Mouse (Mus musculus) heart, embryonic 12.5 days (tissue): ENCODE results near the gene Krtdap. TPM values are rescaled to one million over a fixed set of nuclear protein-coding genes. Genes with fewer than 3 reads are reported as not detected.
A peak's percentile ranks its signal among the peaks of the same experiment; 100 is the strongest.
"Not testable (repeated sequence)": the region's sequence is repeated elsewhere in the genome, so short reads cannot be mapped to it uniquely, and the experiment has no call there.

ENCODE experiments used
- ATAC-seq: fragments of 200-750 bp; cut with Nextera tagmentation; 2 replicates; pipeline ENCODE4 v1.8.0; 2017; ENCODE audit warnings: moderate TSS enrichment, moderate library complexity; ENCODE audit not compliant: insufficient number of reproducible peaks, low FRiP score
- H3K27ac ChIP-seq: fragments of 300-500 bp; sonication (generic); 2 replicates; pipeline ENCODE4 v1.5.1; 2016; ENCODE audit warnings: mild to moderate bottlenecking, moderate library complexity; ENCODE audit not compliant: poor library complexity, severe bottlenecking
- H3K27me3 ChIP-seq: fragments of 300-500 bp; sonication (generic); replicated peaks from 2 replicates; pipeline ENCODE4 v1.6.1; 2016; ENCODE audit warnings: mild to moderate bottlenecking, moderate library complexity
- H3K36me3 ChIP-seq: fragments of 300-500 bp; sonication (generic); 2 replicates; pipeline ENCODE4 v1.6.1; 2016; ENCODE audit warnings: mild to moderate bottlenecking, moderate library complexity
- H3K4me1 ChIP-seq: fragments of 300-500 bp; sonication (generic); replicated peaks from 2 replicates; pipeline ENCODE4 v1.6.1; 2016; ENCODE audit warnings: mild to moderate bottlenecking
- H3K4me2 ChIP-seq: fragments of 300-500 bp; sonication (generic); 2 replicates; pipeline ENCODE4 v1.6.1; 2016; ENCODE audit warnings: mild to moderate bottlenecking, moderate library complexity
- H3K4me3 ChIP-seq: fragments of 300-500 bp; sonication (generic); 2 replicates; pipeline ENCODE4 v1.5.1; 2016; ENCODE audit warnings: mild to moderate bottlenecking
- H3K9ac ChIP-seq: fragments of 300-500 bp; sonication (generic); 2 replicates; pipeline ENCODE4 v1.6.1; 2016; ENCODE audit warnings: mild to moderate bottlenecking, moderate library complexity
- H3K9me3 ChIP-seq: fragments of 300-500 bp; sonication (generic); replicated peaks from 2 replicates; pipeline ENCODE4 v1.6.1; 2016; ENCODE audit warnings: mild to moderate bottlenecking, moderate library complexity
- whole genome bisulfite sequencing: fragments of 180-500 bp; shearing (Covaris S2); methylation state at CpG from one replicate; pipeline ENCODE4 v1.1.7; 2016; 5-methylcytosine and 5-hydroxymethylcytosine counted together
- polyA plus RNA-seq: library from polyadenylated mRNA; unstranded; fragments of >200 nt; fragmentation: Nextera tagmentation; extraction: Ambion mirVana; gene quantifications from 2 replicates; pipeline ENCODE4 v1.2.1, GENCODE M21; 2016

The Krtdap gene
- polyA plus RNA-seq, 1 experiment from 2014 or later: not detected

- Histone ChIP-seq H3K9ac (no peak overlapping the region), H3K27ac (no peak overlapping the region), H3K4me3 (no peak overlapping the region), H3K9me3 (no peaks in the 10 kb centered on the region), H3K36me3 (no peaks in the 10 kb centered on the region), H3K4me1 (no peaks in the 10 kb centered on the region), H3K4me2 (no peak overlapping the region), H3K27me3 (peaks cover 6% of the 10 kb centered on the region; the same call in 1 of the 2 replicates)
- 66% methylated on average over 6 of the region's 6 CpGs for WGBS
- ATAC-seq: no peak
These were observed 32.4 kb downstream of the Krtdap start for GRCm38 (mm10) chr7:30820131-30820530.

- H3K9me3 ChIP-seq: no peaks in the 10 kb centered on the region
- H3K4me3 ChIP-seq: no peak overlapping the region
- 51% methylated on average over 7 of the region's 7 CpGs for WGBS
- no peaks in the 10 kb centered on the region for H3K36me3 ChIP-seq
- no peak overlapping the region for H3K27ac ChIP-seq
- H3K27me3 ChIP-seq: peaks cover 6% of the 10 kb centered on the region; the same call in 1 of the 2 replicates
- no peak for ATAC-seq
- H3K4me1 ChIP-seq: no peaks in the 10 kb centered on the region
- H3K9ac ChIP-seq: no peak overlapping the region
- no peak overlapping the region for H3K4me2 ChIP-seq
These were observed 33.3 kb downstream of the Krtdap start for GRCm38 (mm10) chr7:30820854-30821445.

- H3K9me3 ChIP-seq: no peaks in the 10 kb centered on the region
- H3K9ac ChIP-seq: no peak overlapping the region
- H3K4me2 ChIP-seq: no peak overlapping the region
- peaks cover 6% of the 10 kb centered on the region; the same call in 1 of the 2 replicates for H3K27me3 ChIP-seq
- no peak overlapping the region for H3K27ac ChIP-seq
- no peaks in the 10 kb centered on the region for H3K4me1 ChIP-seq
- ATAC-seq: no peak
- 67% methylated on average over 5 of the region's 5 CpGs for WGBS
- no peaks in the 10 kb centered on the region for H3K36me3 ChIP-seq
- H3K4me3 ChIP-seq: no peak overlapping the region
These were observed 33.8 kb downstream of the Krtdap start for GRCm38 (mm10) chr7:30821532-30821931.

- WGBS: 86% methylated on average over 18 of the region's 18 CpGs
- no peak for ATAC-seq
These were observed 36.0 kb downstream of the Krtdap start, which contains the start of gene Ffar2 for GRCm38 (mm10) chr7:30823675-30824074. Gene Ffar2, minus strand, starts transcription at chr7:30823775.

GRCm38 (mm10) chr7:30824306-30824705, 36.6 kb downstream of the Krtdap start:
- 94% methylated on average over 3 of the region's 3 CpGs for WGBS

More at GRCm38 (mm10) chr7:30823675-30824074, 36.0 kb downstream of the Krtdap start, which contains the start of gene Ffar2:
- Histone ChIP-seq H3K27ac (no peak within 1 kb of the TSS), H3K4me1 (no peaks in the 10 kb centered on the region), H3K9me3 (0 out of 2 replicates have a peak, but pooled peaks cover 5% of the 10 kb centered on the region), H3K36me3 (no peaks in the 10 kb centered on the region), H3K27me3 (peaks cover 6% of the 10 kb centered on the region; the same call in 1 of the 2 replicates), H3K4me2 (no peak within 1 kb of the TSS), H3K9ac (no peak within 1 kb of the TSS), H3K4me3 (no peak within 1 kb of the TSS)

GRCm38 (mm10) chr7:30826660-30827059, 39.0 kb downstream of the Krtdap start:
- no peak overlapping the region for H3K27ac ChIP-seq
- H3K9me3 ChIP-seq: 0 out of 2 replicates have a peak, but pooled peaks cover 5% of the 10 kb centered on the region
- H3K4me3 ChIP-seq: no peak overlapping the region
- H3K4me1 ChIP-seq: no peaks in the 10 kb centered on the region
- no peak overlapping the region for H3K4me2 ChIP-seq
- 88% methylated on average over 10 of the region's 10 CpGs for WGBS
- no peaks in the 10 kb centered on the region for H3K27me3 ChIP-seq
- H3K36me3 ChIP-seq: no peaks in the 10 kb centered on the region
- H3K9ac ChIP-seq: no peak overlapping the region
- no peak for ATAC-seq

More at GRCm38 (mm10) chr7:30824306-30824705, 36.6 kb downstream of the Krtdap start:
- no peaks in the 10 kb centered on the region for H3K36me3 ChIP-seq
- no peak overlapping the region for H3K9ac ChIP-seq
- H3K27me3 ChIP-seq: peaks cover 6% of the 10 kb centered on the region; the same call in 1 of the 2 replicates
- H3K27ac ChIP-seq: no peak overlapping the region
- H3K4me1 ChIP-seq: no peaks in the 10 kb centered on the region
- ATAC-seq: no peak
- H3K9me3 ChIP-seq: 0 out of 2 replicates have a peak, but pooled peaks cover 5% of the 10 kb centered on the region
- no peak overlapping the region for H3K4me3 ChIP-seq
- no peak overlapping the region for H3K4me2 ChIP-seq

- H3K27ac ChIP-seq, H3K9ac ChIP-seq, H3K36me3 ChIP-seq, H3K27me3 ChIP-seq, ATAC-seq, H3K9me3 ChIP-seq, H3K4me2 ChIP-seq, H3K4me3 ChIP-seq, H3K4me1 ChIP-seq: not testable (repeated sequence)
These were observed 41.2 kb downstream of the Krtdap start for GRCm38 (mm10) chr7:30828871-30829270.

GRCm38 (mm10) chr7:30829428-30829827, 41.7 kb downstream of the Krtdap start:
- H3K4me3 ChIP-seq: no peak overlapping the region
- ATAC-seq: no peak
- H3K27me3 ChIP-seq: no peaks in the 10 kb centered on the region
- 0 out of 2 replicates have a peak, but pooled peaks cover 5% of the 10 kb centered on the region for H3K9me3 ChIP-seq
- H3K9ac ChIP-seq: no peak overlapping the region
- 68% methylated on average over 3 of the region's 3 CpGs for WGBS
- H3K36me3 ChIP-seq: no peaks in the 10 kb centered on the region
- H3K4me1 ChIP-seq: peaks cover 5% of the 10 kb centered on the region
- no peak overlapping the region for H3K27ac ChIP-seq
- no peak overlapping the region for H3K4me2 ChIP-seq

GRCm38 (mm10) chr7:30832261-30832660, 44.6 kb downstream of the Krtdap start:
- Histone ChIP-seq H3K4me3 (no peak overlapping the region), H3K9me3 (0 out of 2 replicates have a peak, but pooled peaks cover 3% of the 10 kb centered on the region), H3K27ac (no peak overlapping the region), H3K9ac (no peak overlapping the region), H3K4me1 (peaks cover 5% of the 10 kb centered on the region), H3K36me3 (no peaks in the 10 kb centered on the region), H3K4me2 (peak overlapping the region; percentile 57), H3K27me3 (no peaks in the 10 kb centered on the region)
- no peak for ATAC-seq
- 66% methylated on average over 17 of the region's 17 CpGs for WGBS

- not testable (repeated sequence) for H3K4me3 ChIP-seq, H3K27ac ChIP-seq, H3K9me3 ChIP-seq, H3K36me3 ChIP-seq, ATAC-seq, H3K9ac ChIP-seq, H3K4me1 ChIP-seq, H3K27me3 ChIP-seq
- WGBS: 32% methylated on average over 10 of the region's 11 CpGs
- H3K4me2 ChIP-seq: peak overlapping the region; percentile 57
These were observed 45.0 kb downstream of the Krtdap start for GRCm38 (mm10) chr7:30832684-30833083.

GRCm38 (mm10) chr7:30837277-30837676, 49.6 kb downstream of the Krtdap start:
- H3K4me1 ChIP-seq: peaks cover 16% of the 10 kb centered on the region

More at GRCm38 (mm10) chr7:30837277-30837676, 49.6 kb downstream of the Krtdap start:
- H3K9ac ChIP-seq: no peak overlapping the region
- no peaks in the 10 kb centered on the region for H3K36me3 ChIP-seq
- no peaks in the 10 kb centered on the region for H3K9me3 ChIP-seq
- no peak overlapping the region for H3K27ac ChIP-seq
- no peak overlapping the region for H3K4me2 ChIP-seq
- ATAC-seq: no peak
- H3K4me3 ChIP-seq: no peak overlapping the region
- H3K27me3 ChIP-seq: 0 out of 2 replicates have a peak, but pooled peaks cover 6% of the 10 kb centered on the region
